Mouse (Mus musculus) layer of hippocampus, adult 9-10 months (tissue): Measurements from ENCODE around the gene Galnt2.

Experiments used
- DNase-seq: peaks from one replicate; pipeline ENCODE4 v3.0.0; 2022; ENCODE audit warnings: low spot score

Gene Galnt2

GRCm38 (mm10) chr8:124329690-124330089 lies 98.5 kb downstream of the Galnt2 start:
- DNase-seq: no peak

- DNase-seq: no peak
Measured at GRCm38 (mm10) chr8:124330433-124330832, 99.2 kb downstream of the Galnt2 start.

- no peak for DNase-seq
Measured at GRCm38 (mm10) chr8:124331094-124331493, 99.9 kb downstream of the Galnt2 start.

- DNase-seq: no peak
Measured at GRCm38 (mm10) chr8:124331706-124332105, 100.5 kb downstream of the Galnt2 start.

GRCm38 (mm10) chr8:124336302-124336701 lies 105.1 kb downstream of the Galnt2 start:
- no peak for DNase-seq

- no peak for DNase-seq
Measured at GRCm38 (mm10) chr8:124339742-124340141, 108.6 kb downstream of the Galnt2 start.

GRCm38 (mm10) chr8:124340360-124341068 lies 109.3 kb downstream of the Galnt2 start:
- no peak for DNase-seq

- DNase-seq: no peak
Measured at GRCm38 (mm10) chr8:124343151-124343550, 112.0 kb downstream of the Galnt2 start.

- DNase-seq: no peak
Measured at GRCm38 (mm10) chr8:124343991-124344390, 112.8 kb downstream of the Galnt2 start.

GRCm38 (mm10) chr8:124345098-124345497 lies 113.9 kb downstream of the Galnt2 start:
- DNase-seq: no peak

- peak; percentile 22 for DNase-seq
Measured at GRCm38 (mm10) chr8:124346852-124347523, 115.8 kb downstream of the Galnt2 start.

GRCm38 (mm10) chr8:124348087-124348486 lies 116.9 kb downstream of the Galnt2 start:
- no peak for DNase-seq

- DNase-seq: peak; percentile 83
Measured at GRCm38 (mm10) chr8:124349663-124350062, 118.5 kb downstream of the Galnt2 start.

GRCm38 (mm10) chr8:124351636-124352035 lies 120.4 kb downstream of the Galnt2 start:
- DNase-seq: no peak

GRCm38 (mm10) chr8:124360911-124361310 lies 129.7 kb downstream of the Galnt2 start:
- no peak for DNase-seq

- no peak for DNase-seq
Measured at GRCm38 (mm10) chr8:124361773-124362427, 130.7 kb downstream of the Galnt2 start.

- DNase-seq: no peak
Measured at GRCm38 (mm10) chr8:124362589-124362988, 131.4 kb downstream of the Galnt2 start.

GRCm38 (mm10) chr8:124363337-124363736 lies 132.1 kb downstream of the Galnt2 start:
- no peak for DNase-seq

- DNase-seq: no peak
Measured at GRCm38 (mm10) chr8:124368213-124368612, 137.0 kb downstream of the Galnt2 start.

- DNase-seq: no peak
Measured at GRCm38 (mm10) chr8:124370422-124371183, 139.4 kb downstream of the Galnt2 start.

GRCm38 (mm10) chr8:124371410-124372123 lies 140.4 kb downstream of the Galnt2 start:
- no peak for DNase-seq

GRCm38 (mm10) chr8:124373753-124374152 lies 142.6 kb downstream of the Galnt2 start:
- DNase-seq: no peak
